Mouse (Mus musculus): ENCODE results near the gene Gm20449.

DNA sequence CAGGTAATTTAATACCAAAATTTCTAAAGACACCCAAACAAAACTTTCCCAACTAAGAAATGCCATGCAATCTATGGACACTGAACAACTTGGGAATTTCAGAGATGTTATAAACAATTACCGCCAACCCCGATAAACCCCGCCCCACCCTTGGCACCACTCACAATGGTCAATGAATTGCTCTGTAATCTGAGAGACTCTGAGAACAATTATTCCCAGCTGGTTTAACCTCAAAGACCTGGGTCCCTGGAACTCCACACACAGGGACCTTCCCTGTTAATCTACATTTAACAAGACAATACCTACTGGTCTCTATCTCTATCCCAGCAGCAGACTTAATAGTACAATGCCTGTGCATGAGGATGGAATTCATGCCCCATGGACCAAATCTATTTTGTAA is 13.5 kb upstream of the Gm20449 start:
- TF ChIP-seq GATA1 (IDR thresholded peaks at IDR 0.05; ENCODE audit: low read length) = no peak
- no peak for TF ChIP-seq TAL1 (IDR thresholded peaks at IDR 0.05; ENCODE audit: low read length)
